Mouse (Mus musculus) neural tube, embryonic 11.5 days (tissue): ENCODE data around the gene Crtc1. TPM values are rescaled to one million over a fixed set of nuclear protein-coding genes. Genes with fewer than 3 reads are reported as not detected.

Experiments used
- ATAC-seq: fragments of 200-750 bp; cut with Nextera tagmentation; 2 replicates; pipeline ENCODE4 v1.8.0; 2017; ENCODE audit warnings: moderate number of reproducible peaks, mild to moderate bottlenecking, moderate TSS enrichment, moderate library complexity; ENCODE audit not compliant: insufficient read depth, low FRiP score, low TSS enrichment
- DNase-seq: peaks from one replicate; pipeline ENCODE4 v3.0.0-alpha.2; 2015; ENCODE audit warnings: low spot score
- H3K27ac ChIP-seq: fragments of 300-500 bp; sonication (generic); 2 replicates; pipeline ENCODE4 v1.5.1; 2014; ENCODE audit warnings: low read depth, mild to moderate bottlenecking, low read length
- H3K27me3 ChIP-seq: fragments of 300-500 bp; sonication (generic); 2 replicates; pipeline ENCODE4 v1.6.1; 2014; ENCODE audit warnings: mild to moderate bottlenecking, low read length, mixed read lengths; ENCODE audit not compliant: control insufficient read depth, insufficient read depth
- H3K36me3 ChIP-seq: fragments of 300-500 bp; sonication (generic); 2 replicates; pipeline ENCODE4 v1.6.1; 2014; ENCODE audit warnings: mild to moderate bottlenecking, low read length, moderate library complexity, mixed read lengths; ENCODE audit not compliant: control insufficient read depth, insufficient read depth
- H3K4me1 ChIP-seq: fragments of 300-500 bp; sonication (generic); 2 replicates; pipeline ENCODE4 v1.6.1; 2014; ENCODE audit warnings: low read length, mixed read lengths; ENCODE audit not compliant: control insufficient read depth, insufficient read depth
- H3K4me2 ChIP-seq: fragments of 300-500 bp; sonication (generic); 2 replicates; pipeline ENCODE4 v1.6.1; 2014; ENCODE audit warnings: low read depth, mild to moderate bottlenecking, moderate library complexity
- H3K4me3 ChIP-seq: fragments of 300-500 bp; sonication (generic); 2 replicates; pipeline ENCODE4 v1.5.1; 2014; ENCODE audit warnings: low read depth, low read length
- H3K9ac ChIP-seq: fragments of 300-500 bp; sonication (generic); 2 replicates; pipeline ENCODE4 v1.6.1; 2014; ENCODE audit warnings: mild to moderate bottlenecking, low read length
- H3K9me3 ChIP-seq: fragments of 300-500 bp; sonication (generic); 2 replicates; pipeline ENCODE4 v1.6.1; 2016; ENCODE audit warnings: low read length; ENCODE audit not compliant: control insufficient read depth
- WGBS: fragments of 180-500 bp; shearing (Covaris S2); extraction: QIAGEN DNeasy Blood & Tissue Kit; methylation state at CpG from one replicate; pipeline ENCODE4 v1.1.7; 2014; 5-methylcytosine and 5-hydroxymethylcytosine counted together
- polyA plus RNA-seq: library from polyadenylated mRNA; unstranded; fragments of >200 nt; fragmentation: Nextera tagmentation; extraction: Ambion mirVana; gene quantifications from 2 replicates; pipeline ENCODE4 v1.2.1, GENCODE M21; 2014

Gene Crtc1
- polyA plus RNA-seq, 1 experiment from 2014 or later, result 16.1 TPM

- Histone ChIP-seq H3K9ac (no peak overlapping the region), H3K27me3 (no peaks in the 10 kb centered on the region), H3K9me3 (no peaks in the 10 kb centered on the region), H3K4me3 (peak overlapping the region; percentile 84), H3K36me3 (no peaks in the 10 kb centered on the region), H3K27ac (no peak overlapping the region), H3K4me2 (peak overlapping the region; percentile 82), H3K4me1 (peaks cover 7% of the 10 kb centered on the region; the same call in 1 of the 2 replicates)
- WGBS, result 2% methylated on average over 21 of the region's 21 CpGs
- DNase-seq (no peak), ATAC-seq (peak; percentile 8)
These were observed 38.0 kb upstream of the Crtc1 start for GRCm38 (mm10) chr8:70477269-70477982.

- Histone ChIP-seq H3K9me3 (no peaks in the 10 kb centered on the region), H3K4me2 (peak within 1 kb of the TSS; percentile 82), H3K27ac (peak within 1 kb of the TSS; percentile 23; the same call in 1 of the 2 replicates), H3K4me1 (peaks cover 7% of the 10 kb centered on the region; the same call in 1 of the 2 replicates), H3K4me3 (peak within 1 kb of the TSS; percentile 84), H3K9ac (peak within 1 kb of the TSS; percentile 89), H3K27me3 (no peaks in the 10 kb centered on the region), H3K36me3 (no peaks in the 10 kb centered on the region)
- ATAC-seq (peak; percentile 86), DNase-seq (peak; percentile 94)
- WGBS, result under 1% methylated on average over 53 of the region's 53 CpGs
These were observed 37.2 kb upstream of the Crtc1 start, which contains the start of gene Klhl26 for GRCm38 (mm10) chr8:70476333-70477268. Gene Klhl26, minus strand, starts transcription at chr8:70476968.

- Histone ChIP-seq H3K9me3 (no peaks in the 10 kb centered on the region), H3K4me2 (no peak overlapping the region), H3K27me3 (no peaks in the 10 kb centered on the region), H3K4me1 (peaks cover 15% of the 10 kb centered on the region; the same call in 1 of the 2 replicates), H3K4me3 (no peak overlapping the region), H3K27ac (no peak overlapping the region), H3K9ac (no peak overlapping the region), H3K36me3 (no peaks in the 10 kb centered on the region)
- DNase-seq (no peak), ATAC-seq (no peak)
- WGBS, result 96% methylated on average over 7 of the region's 7 CpGs
These were observed 32.5 kb upstream of the Crtc1 start for GRCm38 (mm10) chr8:70471856-70472255.

GRCm38 (mm10) chr8:70469938-70470337 is 30.6 kb upstream of the Crtc1 start:
- no peak overlapping the region for H3K9ac ChIP-seq
- 0 out of 2 replicates have a peak, but pooled peaks cover 8% of the 10 kb centered on the region for H3K4me1 ChIP-seq
- ATAC-seq (no peak), DNase-seq (no peak)
- no peak overlapping the region for H3K4me2 ChIP-seq
- no peaks in the 10 kb centered on the region for H3K36me3 ChIP-seq
- 61% methylated on average over 2 of the region's 2 CpGs for WGBS
- no peak overlapping the region for H3K27ac ChIP-seq
- H3K27me3 ChIP-seq, result no peaks in the 10 kb centered on the region
- H3K4me3 ChIP-seq, result no peak overlapping the region
- no peaks in the 10 kb centered on the region for H3K9me3 ChIP-seq

GRCm38 (mm10) chr8:70469295-70469916 is 30.0 kb upstream of the Crtc1 start:
- Histone ChIP-seq H3K9ac (no peak overlapping the region), H3K27ac (no peak overlapping the region)
- no peak for DNase-seq

GRCm38 (mm10) chr8:70468733-70469132 is 29.4 kb upstream of the Crtc1 start:
- H3K4me3 ChIP-seq, result no peak overlapping the region
- H3K4me1 ChIP-seq, result 0 out of 2 replicates have a peak, but pooled peaks cover 8% of the 10 kb centered on the region
- H3K27me3 ChIP-seq, result no peaks in the 10 kb centered on the region
- no peak overlapping the region for H3K27ac ChIP-seq
- ATAC-seq (no peak), DNase-seq (no peak)
- H3K9me3 ChIP-seq, result no peaks in the 10 kb centered on the region
- H3K36me3 ChIP-seq, result no peaks in the 10 kb centered on the region
- H3K9ac ChIP-seq, result no peak overlapping the region
- WGBS, result 94% methylated on average over 4 of the region's 4 CpGs
- no peak overlapping the region for H3K4me2 ChIP-seq

More at GRCm38 (mm10) chr8:70469295-70469916, 30.0 kb upstream of the Crtc1 start:
- Histone ChIP-seq H3K9me3 (no peaks in the 10 kb centered on the region), H3K27me3 (no peaks in the 10 kb centered on the region), H3K36me3 (no peaks in the 10 kb centered on the region), H3K4me2 (no peak overlapping the region), H3K4me3 (no peak overlapping the region), H3K4me1 (0 out of 2 replicates have a peak, but pooled peaks cover 8% of the 10 kb centered on the region)
- 65% methylated on average over 10 of the region's 10 CpGs for WGBS
- no peak for ATAC-seq

GRCm38 (mm10) chr8:70467907-70468306 is 28.5 kb upstream of the Crtc1 start:
- Histone ChIP-seq H3K9me3 (no peaks in the 10 kb centered on the region), H3K27ac (no peak overlapping the region), H3K4me2 (no peak overlapping the region), H3K36me3 (no peaks in the 10 kb centered on the region), H3K9ac (no peak overlapping the region), H3K27me3 (no peaks in the 10 kb centered on the region), H3K4me3 (no peak overlapping the region), H3K4me1 (0 out of 2 replicates have a peak, but pooled peaks cover 8% of the 10 kb centered on the region)
- DNase-seq (no peak), ATAC-seq (no peak)
- 64% methylated on average over 1 of the region's 1 CpGs for WGBS

GRCm38 (mm10) chr8:70467229-70467725 is 27.9 kb upstream of the Crtc1 start:
- H3K4me2 ChIP-seq, result no peak overlapping the region
- H3K27ac ChIP-seq, result no peak overlapping the region
- H3K4me3 ChIP-seq, result no peak overlapping the region
- no peaks in the 10 kb centered on the region for H3K9me3 ChIP-seq
- 68% methylated on average over 5 of the region's 5 CpGs for WGBS
- H3K4me1 ChIP-seq, result 0 out of 2 replicates have a peak, but pooled peaks cover 8% of the 10 kb centered on the region
- no peak for DNase-seq
- no peak overlapping the region for H3K9ac ChIP-seq
- H3K36me3 ChIP-seq, result no peaks in the 10 kb centered on the region
- no peaks in the 10 kb centered on the region for H3K27me3 ChIP-seq
- ATAC-seq, result no peak
